Mouse (Mus musculus): Measurements from ENCODE around the gene Bmp2. TPM values are rescaled to one million over a fixed set of nuclear protein-coding genes. Genes with fewer than 3 reads are reported as not detected.

Bmp2 gene
- polyA plus RNA-seq, 1 experiment from 2014 or later: 5.1 TPM

Small RNAs within 50 kb of the gene (microRNA-seq; reads per million reads assigned to microRNA genes)
- gene Mir3090: not detected

All from hindbrain, embryonic 12.5 days (tissue).